Mouse (Mus musculus) liver, embryonic 15.5 days (tissue): ENCODE measurements around the gene Reep1. TPM values are rescaled to one million over a fixed set of nuclear protein-coding genes. Genes with fewer than 3 reads are reported as not detected.

ENCODE experiments used
- ATAC-seq: fragments of 200-750 bp; cut with Nextera tagmentation; 2 replicates; pipeline ENCODE4 v1.8.0; 2017; ENCODE audit warnings: moderate number of reproducible peaks, mild to moderate bottlenecking, moderate library complexity; ENCODE audit not compliant: insufficient read depth
- H3K27ac ChIP-seq: fragments of 300-500 bp; sonication (generic); replicated peaks from 2 replicates; pipeline ENCODE4 v1.5.1; 2015; ENCODE audit warnings: mild to moderate bottlenecking, inconsistent platforms
- H3K27me3 ChIP-seq: fragments of 300-500 bp; sonication (generic); 2 replicates; pipeline ENCODE4 v1.6.1; 2015; ENCODE audit warnings: mild to moderate bottlenecking, inconsistent platforms
- H3K36me3 ChIP-seq: fragments of 300-500 bp; sonication (generic); replicated peaks from 2 replicates; pipeline ENCODE4 v1.6.1; 2015; ENCODE audit warnings: moderate library complexity, mild to moderate bottlenecking, inconsistent platforms
- H3K4me1 ChIP-seq: fragments of 300-500 bp; sonication (generic); replicated peaks from 2 replicates; pipeline ENCODE4 v1.6.1; 2015; ENCODE audit warnings: inconsistent platforms
- H3K4me2 ChIP-seq: fragments of 300-500 bp; sonication (generic); 2 replicates; pipeline ENCODE4 v1.6.1; 2015; ENCODE audit warnings: moderate library complexity, mild to moderate bottlenecking, inconsistent platforms
- H3K4me3 ChIP-seq: fragments of 300-500 bp; sonication (generic); replicated peaks from 2 replicates; pipeline ENCODE4 v1.5.1; 2015; ENCODE audit warnings: mild to moderate bottlenecking, inconsistent platforms
- H3K9ac ChIP-seq: fragments of 300-500 bp; sonication (generic); 2 replicates; pipeline ENCODE4 v1.6.1; 2015; ENCODE audit warnings: moderate library complexity, mild to moderate bottlenecking, inconsistent platforms
- H3K9me3 ChIP-seq: fragments of 300-500 bp; sonication (generic); replicated peaks from 2 replicates; pipeline ENCODE4 v1.6.1; 2016; ENCODE audit warnings: inconsistent platforms
- WGBS: fragments of 180-500 bp; shearing (Covaris S2); methylation state at CpG from one replicate; pipeline ENCODE4 v1.1.7; 2015; ENCODE audit warnings: mixed read lengths; ENCODE audit not compliant: insufficient replicate concordance; 5-methylcytosine and 5-hydroxymethylcytosine counted together
- polyA plus RNA-seq: library from polyadenylated mRNA; unstranded; fragments of >200 nt; fragmentation: Nextera tagmentation; extraction: Ambion mirVana; gene quantifications from 2 replicates; pipeline ENCODE4 v1.2.1, GENCODE M21; 2015

Gene Reep1
- polyA plus RNA-seq, 1 experiment from 2014 or later = 3.3 TPM

GRCm38 (mm10) chr6:71713532-71713931 lies 6.2 kb downstream of the Reep1 start:
- H3K27ac ChIP-seq = no peak overlapping the region
- no peak overlapping the region for H3K4me3 ChIP-seq
- no peaks in the 10 kb centered on the region for H3K36me3 ChIP-seq
- ATAC-seq = no peak
- peaks cover 7% of the 10 kb centered on the region; the same call in 1 of the 2 replicates for H3K4me1 ChIP-seq
- H3K9ac ChIP-seq = no peak overlapping the region
- H3K27me3 ChIP-seq = peaks cover 23% of the 10 kb centered on the region
- no peaks in the 10 kb centered on the region for H3K9me3 ChIP-seq
- 44% methylated on average over 2 of the region's 2 CpGs for WGBS
- no peak overlapping the region for H3K4me2 ChIP-seq

- Histone ChIP-seq H3K4me1 (peaks cover 7% of the 10 kb centered on the region; the same call in 1 of the 2 replicates), H3K9ac (no peak overlapping the region), H3K4me3 (no peak overlapping the region), H3K36me3 (no peaks in the 10 kb centered on the region), H3K4me2 (no peak overlapping the region), H3K27ac (no peak overlapping the region), H3K27me3 (peaks cover 9% of the 10 kb centered on the region), H3K9me3 (no peaks in the 10 kb centered on the region)
- WGBS = 65% methylated on average over 5 of the region's 5 CpGs
- ATAC-seq = no peak
Observed at GRCm38 (mm10) chr6:71715006-71715405, 7.6 kb downstream of the Reep1 start.

GRCm38 (mm10) chr6:71716434-71716833 lies 9.1 kb downstream of the Reep1 start:
- WGBS = 81% methylated on average over 5 of the region's 5 CpGs

DNA sequence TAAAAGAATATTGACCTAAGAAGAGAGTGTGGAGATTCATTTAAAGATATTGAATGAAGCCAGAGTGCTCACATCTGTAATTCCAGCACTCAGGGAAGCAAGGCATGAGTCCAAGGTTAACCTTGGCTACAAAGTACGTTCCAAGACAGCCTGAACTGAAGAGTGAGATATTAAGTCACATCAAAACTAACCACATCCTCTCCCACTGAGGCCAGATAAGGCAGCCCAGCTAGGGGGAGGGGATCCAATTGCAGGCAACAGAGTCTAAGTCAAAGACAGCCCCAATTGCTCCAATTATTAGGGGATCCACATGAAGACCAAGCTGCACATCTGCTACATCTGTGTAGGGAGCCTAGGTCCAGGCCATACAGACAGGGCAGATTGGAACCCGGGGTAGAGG lies 11.0 kb downstream of the Reep1 start:
- H3K4me3 ChIP-seq = no peak overlapping the region
- no peaks in the 10 kb centered on the region for H3K9me3 ChIP-seq
- ATAC-seq = no peak; the same call in 1 of the 2 replicates
- no peaks in the 10 kb centered on the region for H3K27me3 ChIP-seq
- H3K4me2 ChIP-seq = no peak overlapping the region
- H3K4me1 ChIP-seq = peaks cover 7% of the 10 kb centered on the region; the same call in 1 of the 2 replicates
- H3K9ac ChIP-seq = no peak overlapping the region
- no peak overlapping the region for H3K27ac ChIP-seq
- 39% methylated on average over 2 of the region's 2 CpGs for WGBS
- H3K36me3 ChIP-seq = no peaks in the 10 kb centered on the region

More at GRCm38 (mm10) chr6:71716434-71716833, 9.1 kb downstream of the Reep1 start:
- Histone ChIP-seq H3K9ac (no peak overlapping the region), H3K27me3 (no peaks in the 10 kb centered on the region), H3K4me1 (peaks cover 7% of the 10 kb centered on the region; the same call in 1 of the 2 replicates), H3K27ac (no peak overlapping the region), H3K4me2 (no peak overlapping the region), H3K36me3 (no peaks in the 10 kb centered on the region), H3K9me3 (no peaks in the 10 kb centered on the region), H3K4me3 (no peak overlapping the region)
- no peak for ATAC-seq

DNA sequence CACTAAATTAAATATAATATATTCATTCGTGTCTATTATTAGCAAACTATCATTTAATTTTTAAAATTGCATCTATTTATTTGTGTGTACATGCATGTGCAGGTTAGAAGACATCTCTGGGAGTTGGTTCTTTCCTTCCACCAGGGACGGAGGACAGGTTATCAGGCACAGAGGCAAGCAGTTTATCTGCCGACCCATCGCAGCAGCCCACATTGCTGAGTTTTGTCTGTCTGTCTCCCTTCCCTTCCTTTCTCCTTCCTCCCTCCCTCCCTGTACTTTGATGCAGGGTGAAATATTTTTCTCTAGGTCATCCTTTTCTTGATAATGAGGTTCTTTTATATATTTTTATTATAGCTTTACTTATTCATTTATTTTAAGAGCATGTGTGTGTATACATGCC lies 11.9 kb downstream of the Reep1 start:
- Histone ChIP-seq H3K9ac (no peak overlapping the region), H3K9me3 (no peaks in the 10 kb centered on the region), H3K4me3 (no peak overlapping the region), H3K36me3 (no peaks in the 10 kb centered on the region), H3K4me2 (no peak overlapping the region), H3K27ac (no peak overlapping the region), H3K27me3 (no peaks in the 10 kb centered on the region), H3K4me1 (peaks cover 7% of the 10 kb centered on the region; the same call in 1 of the 2 replicates)
- ATAC-seq = no peak
- 23% methylated on average over 4 of the region's 4 CpGs for WGBS

GRCm38 (mm10) chr6:71722988-71723387 lies 15.6 kb downstream of the Reep1 start:
- no peak overlapping the region for H3K4me2 ChIP-seq
- WGBS = 48% methylated on average over 2 of the region's 2 CpGs
- no peak for ATAC-seq
- peaks cover 7% of the 10 kb centered on the region; the same call in 1 of the 2 replicates for H3K4me1 ChIP-seq
- H3K36me3 ChIP-seq = no peaks in the 10 kb centered on the region
- H3K27ac ChIP-seq = no peak overlapping the region
- H3K27me3 ChIP-seq = no peaks in the 10 kb centered on the region
- no peak overlapping the region for H3K4me3 ChIP-seq
- H3K9me3 ChIP-seq = no peaks in the 10 kb centered on the region
- no peak overlapping the region for H3K9ac ChIP-seq

- Histone ChIP-seq H3K4me3 (no peak overlapping the region), H3K9ac (no peak overlapping the region), H3K9me3 (no peaks in the 10 kb centered on the region), H3K27ac (no peak overlapping the region), H3K4me2 (no peak overlapping the region), H3K4me1 (peaks cover 1% of the 10 kb centered on the region; the same call in 1 of the 2 replicates), H3K36me3 (no peaks in the 10 kb centered on the region), H3K27me3 (no peaks in the 10 kb centered on the region)
- ATAC-seq = no peak
- 48% methylated on average over 4 of the region's 4 CpGs for WGBS
Observed at GRCm38 (mm10) chr6:71723555-71723954, 16.2 kb downstream of the Reep1 start.

GRCm38 (mm10) chr6:71726710-71727109 lies 19.3 kb downstream of the Reep1 start:
- H3K4me2 ChIP-seq = no peak overlapping the region
- no peaks in the 10 kb centered on the region for H3K4me1 ChIP-seq
- no peaks in the 10 kb centered on the region for H3K27me3 ChIP-seq
- no peak overlapping the region for H3K27ac ChIP-seq
- H3K9me3 ChIP-seq = no peaks in the 10 kb centered on the region
- 65% methylated on average over 7 of the region's 7 CpGs for WGBS
- no peak overlapping the region for H3K9ac ChIP-seq
- no peak for ATAC-seq
- no peaks in the 10 kb centered on the region for H3K36me3 ChIP-seq
- H3K4me3 ChIP-seq = no peak overlapping the region

- Histone ChIP-seq H3K27me3 (no peaks in the 10 kb centered on the region), H3K9me3 (no peaks in the 10 kb centered on the region), H3K4me1 (no peaks in the 10 kb centered on the region), H3K36me3 (no peaks in the 10 kb centered on the region), H3K4me2 (no peak overlapping the region), H3K27ac (no peak overlapping the region), H3K9ac (no peak overlapping the region), H3K4me3 (no peak overlapping the region)
- no peak for ATAC-seq
- WGBS = 64% methylated on average over 3 of the region's 3 CpGs
Observed at GRCm38 (mm10) chr6:71728306-71728705, 20.9 kb downstream of the Reep1 start.

- WGBS = 36% methylated on average over 4 of the region's 4 CpGs
- Histone ChIP-seq H3K27me3 (no peaks in the 10 kb centered on the region), H3K9me3 (no peaks in the 10 kb centered on the region), H3K27ac (no peak overlapping the region), H3K4me2 (no peak overlapping the region), H3K4me1 (peaks cover 4% of the 10 kb centered on the region; the same call in 1 of the 2 replicates), H3K4me3 (no peak overlapping the region), H3K36me3 (no peaks in the 10 kb centered on the region), H3K9ac (no peak overlapping the region)
- peak; percentile 37 for ATAC-seq
Observed at GRCm38 (mm10) chr6:71734910-71735599, 27.7 kb downstream of the Reep1 start.

DNA sequence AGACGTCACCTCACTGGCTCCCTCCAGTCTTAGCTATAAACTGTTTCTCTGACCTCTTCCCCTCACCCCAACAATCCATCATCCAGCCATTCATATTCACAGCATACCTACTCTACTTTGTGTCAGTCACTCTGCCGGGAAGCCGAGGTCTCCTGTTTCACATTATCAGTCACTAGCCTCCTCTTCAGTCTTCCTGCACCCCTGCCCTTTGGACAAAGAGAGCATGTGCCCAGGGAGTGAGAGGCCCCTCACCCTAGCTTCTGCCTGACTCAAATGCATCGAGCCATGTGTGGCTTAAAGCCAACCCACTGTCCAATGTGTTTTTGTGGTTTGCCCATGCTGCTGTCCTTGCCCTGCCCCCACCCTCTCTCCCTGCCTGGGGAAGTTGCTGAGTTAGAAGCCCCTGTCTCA lies 28.2 kb downstream of the Reep1 start:
- WGBS = 8% methylated on average over 4 of the region's 4 CpGs
- no peak overlapping the region for H3K9ac ChIP-seq
- H3K9me3 ChIP-seq = no peaks in the 10 kb centered on the region
- no peak overlapping the region for H3K27ac ChIP-seq
- no peak overlapping the region for H3K4me2 ChIP-seq
- no peaks in the 10 kb centered on the region for H3K36me3 ChIP-seq
- peaks cover 4% of the 10 kb centered on the region; the same call in 1 of the 2 replicates for H3K4me1 ChIP-seq
- no peak overlapping the region for H3K4me3 ChIP-seq
- peak; percentile 40 for ATAC-seq
- no peaks in the 10 kb centered on the region for H3K27me3 ChIP-seq
